Mouse (Mus musculus) megakaryocyte, adult 5-6 weeks (primary cell): ENCODE measurements around the gene Shank3. TPM values are rescaled to one million over a fixed set of nuclear protein-coding genes. Genes with fewer than 3 reads are reported as not detected.

ENCODE experiments used
- ATAC-seq: 2 replicates; pipeline ENCODE4 v1.8.0; 2016; ENCODE audit warnings: mild to moderate bottlenecking, inconsistent platforms; ENCODE audit not compliant: poor library complexity, severe bottlenecking
- total RNA-seq, 2 experiments: library from RNA; stranded (forward) in 1 of 2; stranded (reverse) in 1 of 2; fragments of 153-499, 151-499 nt in 1 of 2; fragments of 221-1000, 200-1000 nt in 1 of 2; gene quantifications; 2 replicates each; pipeline versions ENCODE4 v1.2.3 to v1.2.4; 2015 to 2017

Gene Shank3
- total RNA-seq, 2 experiments from 2014 or later = 0.09 TPM; not detected in 1

GRCm38 (mm10) chr15:89523283-89523832, 23.9 kb downstream of the Shank3 start:
- ATAC-seq = no peak

- ATAC-seq = no peak
These were observed 24.7 kb downstream of the Shank3 start for GRCm38 (mm10) chr15:89524001-89524571.

DNA sequence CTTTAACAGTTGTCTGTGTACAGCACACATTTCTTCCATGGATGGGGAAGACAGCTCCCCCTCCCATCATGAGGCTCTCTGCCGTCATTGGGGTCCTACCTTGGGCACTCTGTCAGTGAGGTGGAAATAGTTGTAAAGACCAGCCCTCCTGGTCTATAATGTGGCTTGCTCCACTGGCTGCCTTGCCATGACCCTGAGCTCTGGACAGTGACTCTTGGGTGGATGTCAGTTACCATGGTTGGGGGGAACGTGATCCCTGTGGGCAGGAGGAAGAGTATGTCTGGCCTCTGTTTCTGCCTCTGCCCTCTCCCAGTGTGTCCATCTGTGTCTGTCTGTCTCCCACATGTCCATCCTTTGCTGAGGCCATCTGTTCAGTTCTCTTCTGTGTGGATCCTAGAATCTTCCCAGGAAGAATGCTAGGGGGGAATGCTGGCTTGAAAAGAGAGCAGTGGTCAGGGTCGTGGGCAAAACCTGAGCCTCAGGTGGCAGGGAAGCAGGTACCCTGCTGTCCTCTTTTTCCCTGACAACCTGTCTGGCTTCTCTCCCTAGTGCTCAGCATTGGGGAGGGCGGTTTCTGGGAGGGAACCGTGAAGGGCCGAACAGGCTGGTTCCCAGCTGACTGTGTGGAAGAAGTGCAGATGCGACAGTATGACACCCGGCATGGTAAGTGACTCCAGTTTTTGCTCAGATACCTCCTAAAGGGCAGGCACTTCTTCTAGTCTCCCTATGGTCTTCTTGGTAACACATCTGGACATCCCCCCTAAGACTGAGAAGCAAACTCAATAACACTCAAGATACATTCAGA, 25.4 kb downstream of the Shank3 start:
- no peak for ATAC-seq

- no peak for ATAC-seq
These were observed 26.0 kb downstream of the Shank3 start for GRCm38 (mm10) chr15:89525464-89525863.

- no peak for ATAC-seq
These were observed 26.5 kb downstream of the Shank3 start for GRCm38 (mm10) chr15:89525896-89526295.

DNA sequence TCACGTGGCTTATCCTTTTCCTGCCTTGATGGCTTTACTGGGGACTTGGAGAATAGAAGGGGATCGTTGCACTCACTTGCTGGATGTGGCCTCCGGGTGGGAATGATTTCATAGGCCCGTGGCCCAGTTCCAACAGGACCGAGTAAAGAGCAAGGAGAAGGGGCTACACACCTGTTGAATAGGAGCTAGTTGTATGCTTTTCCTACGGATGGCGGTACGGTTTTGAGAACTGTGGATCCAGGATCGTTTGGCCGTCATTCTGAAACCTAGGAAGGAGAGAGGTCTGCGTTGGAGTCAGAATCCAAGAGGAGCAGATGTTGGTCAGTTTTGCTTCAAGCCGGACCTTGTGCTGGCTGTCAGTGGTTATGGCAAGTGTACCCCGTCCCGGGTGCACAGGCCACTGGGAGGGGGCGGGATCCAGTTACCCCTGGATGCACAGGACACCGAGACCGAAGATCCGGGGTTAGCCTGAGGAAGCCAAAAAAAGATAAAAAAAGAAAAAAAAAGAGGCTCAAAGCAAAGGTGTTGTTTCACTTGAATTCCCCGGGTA, 27.4 kb downstream of the Shank3 start:
- no peak for ATAC-seq

DNA sequence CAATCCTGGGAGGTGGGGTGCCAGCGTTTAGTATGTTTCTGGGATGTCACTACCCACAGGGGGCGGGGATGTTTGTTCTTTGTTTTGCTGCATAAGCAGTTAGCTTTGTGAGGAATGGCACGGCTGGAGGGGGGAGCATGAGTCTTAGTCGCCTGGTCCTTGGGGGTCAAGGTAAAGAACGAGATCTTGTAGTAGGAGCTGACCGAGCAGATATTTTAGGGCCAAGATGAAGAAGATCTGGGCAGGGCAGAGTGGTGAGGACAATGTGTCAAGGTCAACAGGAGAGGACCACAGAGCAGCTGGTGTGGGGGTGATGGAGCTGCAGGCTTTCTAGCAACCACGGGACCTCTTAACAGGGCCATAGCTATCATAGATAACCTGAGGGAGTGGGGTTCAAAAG, 28.0 kb downstream of the Shank3 start:
- no peak for ATAC-seq

DNA sequence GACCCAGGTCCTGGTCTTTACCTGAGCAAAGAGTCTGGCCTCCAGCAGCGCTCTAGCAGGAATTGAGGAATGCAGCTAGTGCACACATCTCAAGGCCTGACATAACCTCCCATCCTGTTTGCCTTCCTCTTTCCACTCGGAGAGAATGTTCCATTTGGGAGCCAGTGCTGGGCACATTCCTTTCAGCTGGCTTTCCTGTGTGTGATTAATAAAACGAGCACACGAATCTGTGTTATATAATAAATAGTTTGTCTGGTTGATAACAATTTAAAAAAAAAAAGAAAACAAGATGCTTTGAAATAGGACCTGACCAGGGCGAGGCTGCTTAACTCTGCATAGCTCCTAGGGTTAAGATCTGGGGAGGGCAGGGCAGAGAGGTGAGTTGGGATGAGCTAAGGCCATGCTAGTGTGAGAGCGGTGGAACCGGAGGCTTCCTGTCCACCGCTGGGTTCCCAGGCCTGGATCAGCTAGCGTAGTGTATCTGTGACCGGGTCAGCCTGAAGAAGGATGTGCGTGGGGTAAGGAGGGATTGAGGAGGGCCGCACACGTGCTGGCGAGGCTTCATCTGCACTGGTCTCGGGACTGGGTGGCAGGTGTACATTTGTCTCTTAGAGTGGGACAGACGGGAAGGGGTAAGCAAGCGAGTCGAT, 28.9 kb downstream of the Shank3 start:
- ATAC-seq = no peak

DNA sequence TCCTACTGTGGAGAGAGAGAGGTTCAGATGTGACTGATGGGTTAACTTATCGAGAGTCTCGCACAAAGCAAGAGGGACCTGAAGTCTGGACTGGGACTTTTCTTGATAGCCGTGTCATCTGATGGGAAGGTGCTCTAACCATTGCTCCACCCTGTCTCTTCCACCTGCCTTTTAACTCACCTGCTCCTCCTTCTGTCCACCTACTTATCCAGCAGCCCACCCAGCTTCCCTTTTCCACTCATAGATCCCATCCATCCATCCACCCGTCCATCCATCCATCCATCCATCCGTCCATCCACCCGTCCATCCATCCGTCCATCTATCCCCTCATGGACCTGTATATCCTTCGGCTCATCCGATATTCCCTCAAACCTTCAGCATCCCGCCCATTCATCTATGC, 29.5 kb downstream of the Shank3 start:
- ATAC-seq = no peak

- peak; percentile 54 for ATAC-seq
These were observed 30.9 kb downstream of the Shank3 start for GRCm38 (mm10) chr15:89530336-89530735.

- no peak for ATAC-seq
These were observed 32.0 kb downstream of the Shank3 start for GRCm38 (mm10) chr15:89531399-89531798.

- ATAC-seq = no peak
These were observed 32.9 kb downstream of the Shank3 start for GRCm38 (mm10) chr15:89532026-89532923.

- no peak for ATAC-seq
These were observed 33.8 kb downstream of the Shank3 start for GRCm38 (mm10) chr15:89532924-89533842.

- ATAC-seq = no peak
These were observed 34.4 kb downstream of the Shank3 start for GRCm38 (mm10) chr15:89533843-89534207.

GRCm38 (mm10) chr15:89544171-89544570, 44.7 kb downstream of the Shank3 start:
- ATAC-seq = no peak

- no peak for ATAC-seq
These were observed 47.9 kb downstream of the Shank3 start for GRCm38 (mm10) chr15:89547321-89547720.

- ATAC-seq = no peak
These were observed 48.6 kb downstream of the Shank3 start for GRCm38 (mm10) chr15:89547824-89548601.

GRCm38 (mm10) chr15:89548837-89549236, 49.4 kb downstream of the Shank3 start:
- no peak for ATAC-seq

DNA sequence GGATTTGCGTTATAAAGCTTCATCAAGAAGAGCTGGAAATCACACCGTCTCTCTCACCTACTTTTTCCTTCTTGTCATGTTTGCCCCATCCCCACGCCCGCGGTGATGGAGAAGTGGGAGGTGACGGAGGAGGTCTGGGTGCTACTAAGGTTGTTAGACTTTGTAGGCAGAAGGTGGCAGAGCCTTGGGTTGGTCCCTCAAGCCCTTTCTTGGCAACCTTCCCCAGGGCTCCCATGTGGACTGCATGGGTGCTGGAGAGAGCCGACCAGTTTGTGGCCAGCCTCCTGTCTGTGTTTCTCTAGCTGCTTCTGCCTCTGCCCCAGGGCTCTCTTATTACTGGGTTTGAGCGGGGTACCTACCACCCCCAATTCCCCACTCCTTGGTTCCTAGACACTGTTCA, 51.1 kb downstream of the Shank3 start:
- ATAC-seq = no peak
